Mouse (Mus musculus) hindbrain, embryonic 13.5 days (tissue): ENCODE measurements around the gene Plxna2. TPM values are rescaled to one million over a fixed set of nuclear protein-coding genes. Genes with fewer than 3 reads are reported as not detected.

Experiments used
- ATAC-seq: fragments of 200-750 bp; cut with Nextera tagmentation; 2 replicates; pipeline ENCODE4 v1.8.0; 2017; ENCODE audit warnings: moderate TSS enrichment; ENCODE audit not compliant: low FRiP score
- H3K27ac ChIP-seq: fragments of 300-500 bp; sonication (generic); 2 replicates; pipeline ENCODE4 v1.5.1; 2015; ENCODE audit warnings: inconsistent platforms, mild to moderate bottlenecking, moderate library complexity
- H3K27me3 ChIP-seq: fragments of 300-500 bp; sonication (generic); 2 replicates; pipeline ENCODE4 v1.6.1; 2015; ENCODE audit warnings: mild to moderate bottlenecking, inconsistent platforms
- H3K36me3 ChIP-seq: fragments of 300-500 bp; sonication (generic); 2 replicates; pipeline ENCODE4 v1.6.1; 2015; ENCODE audit warnings: mild to moderate bottlenecking, inconsistent platforms
- H3K4me1 ChIP-seq: fragments of 300-500 bp; sonication (generic); replicated peaks from 2 replicates; pipeline ENCODE4 v1.6.1; 2015; ENCODE audit warnings: inconsistent platforms
- H3K4me2 ChIP-seq: fragments of 300-500 bp; sonication (generic); 2 replicates; pipeline ENCODE4 v1.6.1; 2015; ENCODE audit warnings: inconsistent platforms, mild to moderate bottlenecking, moderate library complexity
- H3K4me3 ChIP-seq: fragments of 300-500 bp; sonication (generic); 2 replicates; pipeline ENCODE4 v1.5.1; 2015; ENCODE audit warnings: mild to moderate bottlenecking, inconsistent platforms
- H3K9ac ChIP-seq: fragments of 300-500 bp; sonication (generic); 2 replicates; pipeline ENCODE4 v1.6.1; 2015; ENCODE audit warnings: mild to moderate bottlenecking, inconsistent platforms
- H3K9me3 ChIP-seq: fragments of 300-500 bp; sonication (generic); 2 replicates; pipeline ENCODE4 v1.6.1; 2016; ENCODE audit warnings: inconsistent platforms
- WGBS: fragments of 180-500 bp; shearing (Covaris S2); methylation state at CpG from one replicate; pipeline ENCODE4 v1.1.7; 2015; 5-methylcytosine and 5-hydroxymethylcytosine counted together
- polyA plus RNA-seq: library from polyadenylated mRNA; unstranded; fragments of >200 nt; fragmentation: Nextera tagmentation; extraction: Ambion mirVana; gene quantifications from 2 replicates; pipeline ENCODE4 v1.2.1, GENCODE M21; 2015

Plxna2 gene
- polyA plus RNA-seq, 1 experiment from 2014 or later, result 36.5 TPM

GRCm38 (mm10) chr1:194613271-194613834, 4.7 kb upstream of the Plxna2 start:
- no peak overlapping the region for H3K4me3 ChIP-seq
- H3K4me2 ChIP-seq, result no peak overlapping the region
- no peak overlapping the region for H3K27ac ChIP-seq
- no peaks in the 10 kb centered on the region for H3K9me3 ChIP-seq
- WGBS, result 13% methylated on average over 2 of the region's 2 CpGs
- no peaks in the 10 kb centered on the region for H3K36me3 ChIP-seq
- no peak; the same call in 1 of the 2 replicates for ATAC-seq
- peaks cover 13% of the 10 kb centered on the region for H3K4me1 ChIP-seq
- H3K27me3 ChIP-seq, result 0 out of 2 replicates have a peak, but pooled peaks cover 3% of the 10 kb centered on the region
- H3K9ac ChIP-seq, result no peak overlapping the region

GRCm38 (mm10) chr1:194613923-194614830, 3.8 kb upstream of the Plxna2 start:
- Histone ChIP-seq H3K4me3 (no peak overlapping the region), H3K27ac (no peak overlapping the region), H3K4me1 (peaks cover 17% of the 10 kb centered on the region), H3K9me3 (no peaks in the 10 kb centered on the region), H3K9ac (no peak overlapping the region), H3K36me3 (no peaks in the 10 kb centered on the region), H3K4me2 (no peak overlapping the region), H3K27me3 (0 out of 2 replicates have a peak, but pooled peaks cover 3% of the 10 kb centered on the region)
- ATAC-seq, result peak; percentile 10; the same call in 1 of the 2 replicates
- 75% methylated on average over 5 of the region's 5 CpGs for WGBS

GRCm38 (mm10) chr1:194616136-194616535, 1.9 kb upstream of the Plxna2 start:
- H3K9me3 ChIP-seq, result no peaks in the 10 kb centered on the region
- H3K4me1 ChIP-seq, result peaks cover 24% of the 10 kb centered on the region
- no peak overlapping the region for H3K4me3 ChIP-seq
- H3K36me3 ChIP-seq, result no peaks in the 10 kb centered on the region
- no peak overlapping the region for H3K27ac ChIP-seq
- no peak for ATAC-seq
- no peak overlapping the region for H3K9ac ChIP-seq
- H3K4me2 ChIP-seq, result no peak overlapping the region
- WGBS, result 34% methylated on average over 1 of the region's 1 CpGs
- H3K27me3 ChIP-seq, result no peaks in the 10 kb centered on the region

- no peaks in the 10 kb centered on the region for H3K27me3 ChIP-seq
- no peaks in the 10 kb centered on the region for H3K9me3 ChIP-seq
- H3K4me2 ChIP-seq, result peak overlapping the region; percentile 63
- WGBS, result 2% methylated on average over 19 of the region's 19 CpGs
- ATAC-seq, result peak; percentile 52; the same call in 1 of the 2 replicates
- peak overlapping the region; percentile 97; the same call in 1 of the 2 replicates for H3K9ac ChIP-seq
- peak overlapping the region; percentile 96 for H3K4me3 ChIP-seq
- no peaks in the 10 kb centered on the region for H3K36me3 ChIP-seq
- peaks cover 45% of the 10 kb centered on the region for H3K4me1 ChIP-seq
- peak overlapping the region; percentile 97 for H3K27ac ChIP-seq
These were observed 858 bp downstream of the Plxna2 start for GRCm38 (mm10) chr1:194618841-194619311.

- Histone ChIP-seq H3K36me3 (no peaks in the 10 kb centered on the region), H3K4me2 (peak overlapping the region; percentile 63), H3K27ac (peak overlapping the region; percentile 97), H3K4me1 (peaks cover 49% of the 10 kb centered on the region), H3K9me3 (no peaks in the 10 kb centered on the region), H3K9ac (peak overlapping the region; percentile 97), H3K27me3 (no peaks in the 10 kb centered on the region), H3K4me3 (peak overlapping the region; percentile 96)
- peak; percentile 95 for ATAC-seq
- WGBS, result under 1% methylated on average over 62 of the region's 62 CpGs
These were observed 1.6 kb downstream of the Plxna2 start for GRCm38 (mm10) chr1:194619353-194620244.

- Histone ChIP-seq H3K4me2 (peak overlapping the region; percentile 63), H3K4me1 (peaks cover 57% of the 10 kb centered on the region), H3K9me3 (no peaks in the 10 kb centered on the region), H3K36me3 (no peaks in the 10 kb centered on the region), H3K27me3 (no peaks in the 10 kb centered on the region), H3K9ac (peak overlapping the region; percentile 97), H3K4me3 (peak overlapping the region; percentile 96), H3K27ac (peak overlapping the region; percentile 97)
- peak; percentile 64 for ATAC-seq
- under 1% methylated on average over 54 of the region's 56 CpGs for WGBS
These were observed 2.4 kb downstream of the Plxna2 start for GRCm38 (mm10) chr1:194620245-194620991.

GRCm38 (mm10) chr1:194622174-194622573, 4.2 kb downstream of the Plxna2 start:
- H3K36me3 ChIP-seq, result no peaks in the 10 kb centered on the region
- H3K27ac ChIP-seq, result peak overlapping the region; percentile 97
- peak overlapping the region; percentile 96 for H3K4me3 ChIP-seq
- H3K9me3 ChIP-seq, result no peaks in the 10 kb centered on the region
- H3K27me3 ChIP-seq, result no peaks in the 10 kb centered on the region
- ATAC-seq, result no peak
- H3K9ac ChIP-seq, result peak overlapping the region; percentile 97
- peak overlapping the region; percentile 63 for H3K4me2 ChIP-seq
- peaks cover 74% of the 10 kb centered on the region for H3K4me1 ChIP-seq
- 10% methylated on average over 3 of the region's 3 CpGs for WGBS

- H3K4me1 ChIP-seq, result peaks cover 80% of the 10 kb centered on the region
- peak overlapping the region; percentile 96 for H3K4me3 ChIP-seq
- H3K36me3 ChIP-seq, result 0 out of 2 replicates have a peak, but pooled peaks cover 2% of the 10 kb centered on the region
- 14% methylated on average over 2 of the region's 2 CpGs for WGBS
- peak overlapping the region; percentile 97 for H3K9ac ChIP-seq
- H3K27ac ChIP-seq, result peak overlapping the region; percentile 97
- no peaks in the 10 kb centered on the region for H3K27me3 ChIP-seq
- H3K4me2 ChIP-seq, result peak overlapping the region; percentile 63
- ATAC-seq, result no peak
- no peaks in the 10 kb centered on the region for H3K9me3 ChIP-seq
These were observed 4.7 kb downstream of the Plxna2 start for GRCm38 (mm10) chr1:194622677-194623076.

- 61% methylated on average over 3 of the region's 3 CpGs for WGBS
- H3K27me3 ChIP-seq, result no peaks in the 10 kb centered on the region
- no peaks in the 10 kb centered on the region for H3K9me3 ChIP-seq
- 0 out of 2 replicates have a peak, but pooled peaks cover 3% of the 10 kb centered on the region for H3K36me3 ChIP-seq
- H3K27ac ChIP-seq, result peak overlapping the region; percentile 73; the same call in 1 of the 2 replicates
- no peak for ATAC-seq
- peak overlapping the region; percentile 97 for H3K9ac ChIP-seq
- H3K4me2 ChIP-seq, result peak overlapping the region; percentile 63
- H3K4me1 ChIP-seq, result peaks cover 89% of the 10 kb centered on the region
- peak overlapping the region; percentile 96 for H3K4me3 ChIP-seq
These were observed 5.6 kb downstream of the Plxna2 start for GRCm38 (mm10) chr1:194623641-194624040.

GRCm38 (mm10) chr1:194624411-194624810, 6.4 kb downstream of the Plxna2 start:
- Histone ChIP-seq H3K9ac (peak overlapping the region; percentile 97), H3K27ac (peak overlapping the region; percentile 73), H3K27me3 (no peaks in the 10 kb centered on the region), H3K4me3 (peak overlapping the region; percentile 96), H3K4me2 (peak overlapping the region; percentile 63), H3K36me3 (0 out of 2 replicates have a peak, but pooled peaks cover 3% of the 10 kb centered on the region), H3K4me1 (peaks cover 90% of the 10 kb centered on the region), H3K9me3 (no peaks in the 10 kb centered on the region)
- ATAC-seq, result no peak
- WGBS, result 39% methylated on average over 2 of the region's 2 CpGs

GRCm38 (mm10) chr1:194624973-194625372, 7.0 kb downstream of the Plxna2 start:
- no peak for ATAC-seq
- H3K36me3 ChIP-seq, result 0 out of 2 replicates have a peak, but pooled peaks cover 3% of the 10 kb centered on the region
- H3K9me3 ChIP-seq, result no peaks in the 10 kb centered on the region
- peak overlapping the region; percentile 63 for H3K4me2 ChIP-seq
- peak overlapping the region; percentile 96 for H3K4me3 ChIP-seq
- H3K27me3 ChIP-seq, result no peaks in the 10 kb centered on the region
- H3K9ac ChIP-seq, result peak overlapping the region; percentile 97
- H3K4me1 ChIP-seq, result peaks cover 95% of the 10 kb centered on the region
- 6% methylated on average over 4 of the region's 4 CpGs for WGBS
- H3K27ac ChIP-seq, result peak overlapping the region; percentile 73
